Mouse (Mus musculus): ENCODE results near the gene Htr2b.

Gene Htr2b

DNA sequence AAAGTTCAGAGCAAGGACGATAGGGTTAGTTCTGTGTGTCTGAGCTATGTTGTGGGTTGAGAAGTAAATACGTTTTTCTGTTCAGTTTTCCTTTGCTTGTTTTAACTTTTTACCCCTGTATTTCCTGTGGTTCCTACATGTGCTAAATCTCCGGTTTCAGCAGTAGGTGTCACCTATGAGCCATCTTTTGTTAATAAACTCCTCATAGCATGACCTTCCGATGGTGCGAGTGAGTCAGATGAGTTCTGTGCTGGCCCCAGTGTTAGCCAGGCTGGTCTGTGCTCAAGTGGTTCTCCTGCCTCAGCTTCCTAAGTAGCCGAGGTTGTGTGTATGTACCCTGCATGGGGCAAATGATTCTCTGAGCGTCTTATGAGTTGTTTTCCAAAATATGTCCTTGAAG is 17.4 kb downstream of the Htr2b start:
- no peak for DNase-seq (ENCODE audit: low spot score in 2 of 2)

DNA sequence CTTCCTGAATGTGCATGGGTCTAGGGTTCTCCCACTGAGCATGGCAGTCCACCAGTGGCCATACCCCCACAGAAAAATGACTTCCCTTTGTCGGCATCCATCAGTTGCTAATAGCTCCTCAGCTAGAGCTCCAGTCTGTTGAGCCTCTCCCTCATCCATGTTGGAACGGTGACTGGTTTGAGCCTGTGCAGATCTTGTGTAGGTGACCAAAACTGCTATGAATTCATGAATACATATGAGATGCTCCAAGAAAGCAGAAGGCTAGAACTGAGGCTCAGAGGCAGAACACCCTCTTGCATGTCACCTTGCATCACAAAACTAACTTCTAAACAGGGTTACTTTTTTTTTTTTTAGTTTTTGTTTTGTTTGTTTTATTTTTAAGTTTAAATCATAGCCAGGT is 35.2 kb downstream of the Htr2b start:
- DNase-seq (ENCODE audit: low spot score in 2 of 2): no peak

DNA sequence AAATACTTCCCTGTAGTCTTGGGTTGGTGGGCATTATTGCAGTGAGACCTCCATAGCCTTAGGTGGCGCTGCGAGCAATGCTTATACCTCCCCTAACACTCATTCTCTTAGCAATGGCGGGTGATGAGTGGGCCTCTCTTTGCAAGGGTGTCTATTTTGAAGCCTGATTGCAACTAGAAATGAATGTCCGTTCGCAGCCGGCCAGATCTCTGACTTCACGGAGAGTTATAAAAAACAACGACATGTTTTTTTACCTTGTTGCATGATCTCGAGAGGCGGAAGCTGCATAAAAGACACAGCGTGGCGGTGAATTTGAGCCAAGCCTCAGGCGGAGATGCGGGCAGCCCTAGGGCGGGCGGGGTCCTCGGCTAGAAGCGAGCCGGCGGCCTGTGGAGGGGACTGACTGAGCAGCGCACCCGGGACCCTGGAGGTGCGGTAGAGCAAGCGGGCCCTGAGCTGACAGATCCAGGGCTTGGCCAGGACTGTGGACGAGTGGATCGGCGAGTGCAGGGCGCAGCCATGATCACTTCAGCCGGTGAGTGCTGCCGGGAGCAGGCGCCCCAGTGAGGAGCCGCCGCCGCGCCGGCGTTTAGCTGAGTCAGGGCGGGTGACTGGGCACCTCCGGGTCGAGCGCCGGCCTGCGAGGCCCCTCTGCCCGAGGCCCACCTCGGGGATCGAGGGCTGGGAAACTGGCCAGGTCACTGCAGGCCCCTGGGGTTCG is 47.3 kb downstream of the Htr2b start, which contains the start of gene Psmd1:
Gene Psmd1, plus strand, starts transcription at position 117 of the 721 bp plus-strand sequence.
- DNase-seq (ENCODE audit: low spot score in 2 of 2): peak; percentile 82 to 83

DNA sequence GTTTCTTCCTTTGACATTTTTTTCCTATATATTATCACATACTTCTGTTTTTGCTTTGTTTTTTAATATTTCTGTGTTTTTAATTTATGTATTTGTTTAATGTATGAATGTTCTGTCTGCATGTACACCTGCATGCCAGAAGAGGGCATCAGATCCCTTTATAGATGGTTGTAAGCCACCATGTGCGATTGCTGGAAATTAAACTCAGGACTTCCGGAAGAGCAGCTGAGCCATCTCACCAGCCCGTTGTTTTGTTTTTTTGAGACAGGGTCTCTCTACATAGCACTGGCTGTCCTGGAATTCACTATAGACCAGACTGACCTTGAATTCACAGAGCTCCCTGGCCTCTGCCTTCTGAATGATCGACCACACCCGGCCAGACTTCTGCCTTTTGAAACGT is 49.2 kb downstream of the Htr2b start:
- DNase-seq (ENCODE audit: low spot score in 2 of 2): no peak

DNA sequence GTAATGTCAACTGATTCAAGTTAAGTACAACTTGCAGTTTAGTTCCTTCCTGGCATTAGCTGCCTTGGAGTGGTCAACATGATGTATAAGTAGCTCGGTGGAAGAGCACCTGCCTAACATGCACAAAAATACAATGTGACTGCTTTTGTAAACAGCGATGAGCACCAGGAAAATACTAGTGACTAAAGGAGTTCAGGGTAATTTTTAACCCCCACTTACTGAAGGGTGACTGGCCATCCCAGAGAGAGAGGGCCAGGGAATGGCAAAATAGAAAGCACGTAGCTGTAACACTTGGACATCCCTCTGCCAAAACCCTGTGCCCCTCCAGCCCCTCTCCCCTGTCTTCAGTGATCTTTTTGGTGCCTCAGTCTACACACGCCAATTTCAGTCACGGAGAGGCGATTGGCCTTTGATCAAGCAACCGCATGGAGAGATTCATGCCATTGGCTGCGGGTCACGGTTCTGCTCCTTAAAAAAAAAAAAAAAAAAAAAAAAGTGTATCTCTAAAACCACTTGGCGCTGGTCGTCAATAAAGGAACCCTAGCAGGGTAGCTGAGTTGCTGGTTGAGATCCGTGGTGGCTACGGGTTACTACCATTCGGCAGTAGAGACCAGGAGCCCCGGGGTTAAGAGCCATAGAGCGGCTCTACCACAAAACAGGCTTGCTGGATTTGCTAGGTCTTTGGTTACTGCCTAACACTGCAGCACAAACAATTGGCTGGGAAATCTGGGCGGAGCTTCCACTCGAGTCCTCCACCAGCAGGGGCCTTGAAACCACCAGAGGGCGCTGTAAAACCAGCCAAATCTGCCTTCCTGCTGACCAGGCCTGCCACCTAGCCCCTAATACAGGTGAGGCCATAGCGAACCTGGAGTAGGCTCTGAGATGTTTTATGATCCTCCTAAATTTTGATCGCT is 52.7 kb downstream of the Htr2b start:
- DNase-seq (ENCODE audit: low spot score in 2 of 2): peak; percentile 86 to 93

DNA sequence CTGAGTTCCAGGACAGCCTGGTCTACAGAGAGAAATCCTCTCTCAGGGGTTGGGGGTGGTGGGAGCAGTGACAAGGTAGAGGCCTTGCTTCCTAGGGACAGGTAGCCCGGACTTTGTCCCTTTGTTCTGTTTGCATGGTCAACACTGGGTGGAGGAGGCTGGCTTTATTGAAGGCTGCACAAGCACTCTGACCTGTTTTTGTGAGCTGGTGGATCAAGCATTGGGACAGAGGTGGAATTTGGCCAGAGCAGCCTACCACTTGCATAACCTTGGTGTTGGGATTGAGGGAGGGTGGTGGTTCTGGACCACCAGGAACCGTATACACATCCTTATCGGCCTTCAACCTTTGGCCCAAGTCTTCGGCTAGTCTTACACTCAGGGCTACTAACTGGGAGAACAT is 55.5 kb downstream of the Htr2b start:
- DNase-seq (ENCODE audit: low spot score in 2 of 2): no peak

DNA sequence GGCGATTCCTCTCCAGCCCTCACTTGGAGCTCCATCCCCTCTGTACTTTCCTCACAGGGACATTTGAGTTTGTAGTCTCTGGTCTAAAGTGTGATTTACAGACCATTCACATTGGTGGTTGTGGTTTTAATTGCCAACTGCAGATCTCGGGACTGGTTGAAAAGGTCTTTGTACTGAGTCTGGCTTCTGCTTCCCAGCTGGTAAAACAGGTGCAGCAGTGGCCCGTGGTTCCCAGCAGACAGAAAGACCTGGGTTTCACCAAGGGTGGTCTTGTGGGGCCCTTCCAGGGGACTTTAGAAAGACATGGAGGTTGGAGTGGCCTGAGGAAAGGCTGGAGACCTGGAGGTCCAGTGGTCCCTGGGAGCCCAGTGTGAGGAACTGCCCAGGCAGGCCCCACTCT is 56.8 kb downstream of the Htr2b start:
- no peak for DNase-seq (ENCODE audit: low spot score in 2 of 2)

DNA sequence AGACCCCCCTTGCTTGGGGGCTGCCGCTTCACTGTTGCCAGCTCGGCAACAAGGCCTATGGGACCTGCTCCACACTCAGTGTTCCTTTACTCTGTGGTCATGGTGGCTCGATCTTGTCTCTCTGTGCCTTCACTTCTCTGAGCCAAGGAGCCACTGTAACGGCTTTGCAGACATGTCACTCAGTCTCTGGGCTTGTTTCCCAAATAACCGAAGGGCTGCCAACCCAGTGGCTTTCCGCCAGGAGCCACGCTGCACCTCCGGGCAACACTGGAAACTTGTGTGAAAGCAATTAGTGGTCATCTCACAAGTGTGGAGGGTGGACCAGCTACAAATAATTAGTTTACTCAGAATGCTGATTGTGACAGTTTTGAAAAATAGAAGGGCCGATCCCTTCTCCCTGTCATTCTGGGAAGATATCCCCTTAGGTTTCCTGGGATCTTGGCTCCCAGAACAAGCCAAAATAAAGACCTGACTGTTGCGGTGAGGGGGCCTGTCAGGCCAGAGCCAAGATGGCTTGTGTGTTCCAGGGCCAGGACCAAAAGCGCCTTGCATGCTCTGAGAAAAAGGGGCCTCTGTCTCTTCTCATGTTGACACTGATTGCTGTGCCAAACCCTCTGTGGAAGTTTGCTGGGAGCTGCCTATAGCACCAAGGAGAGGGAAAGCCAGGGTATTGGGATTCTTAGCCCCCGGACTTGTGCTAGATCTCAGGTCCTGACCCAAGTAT is 58.4 kb downstream of the Htr2b start:
- DNase-seq (ENCODE audit: low spot score in 2 of 2): peak in 1 of 2 experiments; percentile 58

Measured in frontal cortex, postnatal 25 days (tissue).